Mouse (Mus musculus): ENCODE results near the gene Ttll1.

Ttll1 gene

DNA sequence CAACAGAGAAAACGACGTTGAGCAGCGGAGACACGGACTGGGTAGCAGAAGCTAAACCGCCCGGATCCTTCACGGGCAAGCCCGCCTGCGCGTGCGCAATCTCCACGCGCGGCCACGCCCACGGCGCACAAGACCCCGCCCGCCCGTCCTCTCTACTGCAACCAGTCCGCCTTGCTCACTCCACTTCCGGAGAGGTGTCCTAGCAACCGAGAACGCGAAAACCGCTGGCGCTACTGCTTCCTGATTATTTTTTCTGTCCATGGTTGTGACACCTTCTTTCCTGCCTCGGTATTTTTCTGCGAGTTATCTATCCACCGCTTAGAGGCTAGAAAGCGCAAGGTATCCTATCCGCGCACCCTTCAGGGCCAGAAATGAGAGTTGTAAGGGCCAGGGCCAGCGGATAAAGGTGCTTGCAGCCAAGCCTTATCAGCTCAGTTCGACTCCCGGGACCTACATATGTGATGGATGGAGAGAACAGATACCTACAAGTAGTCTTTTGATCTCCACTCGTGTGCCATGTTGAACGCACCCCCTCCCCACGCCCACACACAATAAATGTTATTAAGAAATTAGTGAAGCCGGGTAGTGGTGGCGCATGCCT is at the start of gene Ttll1:
Ttll1 (minus strand) TSS at position 89 of the 601 bp plus-strand sequence.
- DNase-seq (ENCODE audit: low spot score in 2 of 2) = peak; percentile 91 to 94

DNA sequence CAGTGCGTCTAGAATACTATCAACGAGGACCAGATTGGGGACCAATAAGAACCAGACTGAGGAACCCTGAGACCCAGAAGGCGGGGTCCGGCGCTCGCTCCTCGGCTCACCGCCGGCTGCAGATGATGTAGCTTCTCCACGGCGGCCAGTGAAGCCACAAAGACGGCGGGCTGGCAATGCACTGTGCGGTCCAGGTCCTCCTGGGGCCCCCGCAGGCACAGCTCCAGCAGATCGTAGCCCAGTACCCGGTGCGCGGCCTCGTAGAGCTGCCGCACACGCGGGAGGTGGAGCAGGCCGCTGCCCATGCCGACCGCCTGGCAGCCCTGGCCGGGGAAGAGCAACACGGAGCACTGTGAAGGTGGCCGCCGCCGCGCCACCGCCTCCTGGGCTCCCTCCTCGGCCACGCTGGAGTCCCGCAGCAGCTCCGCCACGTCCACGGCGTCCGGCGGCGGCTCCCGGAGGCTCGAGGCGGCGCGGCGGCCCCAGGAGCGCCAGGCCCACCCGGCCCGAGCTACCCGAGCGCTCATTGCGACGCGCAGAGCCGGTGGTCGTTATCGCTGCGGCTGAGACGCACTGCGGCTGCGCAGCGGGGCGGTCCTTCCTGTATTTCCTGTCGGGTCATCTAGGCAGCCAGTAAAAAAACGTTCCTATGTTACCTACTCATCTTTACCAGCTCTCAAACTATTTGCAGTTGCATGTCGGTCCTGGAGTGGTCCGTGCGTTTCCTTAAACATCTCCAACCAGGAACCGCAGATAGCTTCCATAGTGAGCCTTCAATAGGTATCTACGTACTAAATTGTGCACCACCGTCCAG is 44.7 kb upstream of the Ttll1 start:
- peak; percentile 85 to 89 for DNase-seq (ENCODE audit: low spot score in 2 of 2)

DNA sequence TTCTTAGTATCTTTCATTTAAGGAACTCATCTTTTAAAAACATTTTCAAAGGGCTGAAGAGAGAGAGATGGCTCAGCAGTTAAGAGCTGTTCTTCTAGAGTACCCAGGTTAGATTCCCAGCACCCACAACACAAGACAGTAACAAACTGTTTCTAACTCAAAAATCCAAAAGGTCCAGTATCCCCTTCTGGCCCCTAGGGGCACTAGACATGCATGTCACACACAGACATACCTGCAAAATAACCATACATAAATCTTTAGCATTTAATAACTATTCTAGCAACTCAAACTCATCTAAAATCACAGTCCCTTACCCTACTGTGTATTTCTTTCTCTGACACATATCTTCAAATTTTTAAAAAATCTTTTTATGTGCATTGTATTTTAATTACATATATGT is 43.1 kb upstream of the Ttll1 start:
- no peak for DNase-seq (ENCODE audit: low spot score in 2 of 2)

DNA sequence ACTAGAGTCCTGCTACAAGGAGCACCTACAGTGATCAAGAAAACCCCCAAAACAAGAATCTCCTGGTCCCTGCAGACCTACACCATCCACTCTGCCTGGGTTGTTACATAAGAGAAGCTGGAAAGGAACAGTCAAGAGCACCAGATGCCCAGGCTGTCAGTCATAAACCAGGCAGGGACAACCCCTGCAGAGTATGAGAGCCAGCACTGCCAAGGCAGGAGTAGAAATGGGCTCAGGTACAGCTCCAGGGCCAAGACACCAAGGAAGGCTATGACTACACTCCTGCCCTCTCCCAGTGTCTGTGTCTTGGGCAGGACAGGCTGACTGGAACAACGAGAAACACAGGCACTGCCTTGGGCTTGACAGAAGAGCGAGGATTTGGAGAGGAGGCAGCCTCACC is 39.4 kb upstream of the Ttll1 start:
- no peak for DNase-seq (ENCODE audit: low spot score in 2 of 2)

DNA sequence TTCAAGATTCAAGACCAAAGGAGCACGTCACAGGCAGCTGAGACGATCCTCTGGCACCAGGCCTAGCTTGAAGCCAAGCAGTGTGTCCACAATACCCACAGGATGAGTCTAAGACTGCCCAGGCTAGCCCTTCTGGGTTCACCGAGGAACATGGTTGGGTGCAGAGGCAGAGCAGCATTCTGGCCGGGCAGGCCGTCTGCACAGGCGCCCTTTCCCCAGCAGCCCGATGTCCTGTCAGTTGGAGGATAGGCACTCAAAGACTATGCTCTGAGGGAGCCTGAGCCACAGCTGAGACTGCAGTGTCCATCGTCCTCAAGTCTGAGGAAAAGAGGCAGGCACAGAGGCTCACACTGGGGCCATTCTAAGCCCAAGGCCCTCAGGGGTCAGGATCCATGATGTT is 36.5 kb upstream of the Ttll1 start:
- DNase-seq (ENCODE audit: low spot score in 2 of 2) = no peak

DNA sequence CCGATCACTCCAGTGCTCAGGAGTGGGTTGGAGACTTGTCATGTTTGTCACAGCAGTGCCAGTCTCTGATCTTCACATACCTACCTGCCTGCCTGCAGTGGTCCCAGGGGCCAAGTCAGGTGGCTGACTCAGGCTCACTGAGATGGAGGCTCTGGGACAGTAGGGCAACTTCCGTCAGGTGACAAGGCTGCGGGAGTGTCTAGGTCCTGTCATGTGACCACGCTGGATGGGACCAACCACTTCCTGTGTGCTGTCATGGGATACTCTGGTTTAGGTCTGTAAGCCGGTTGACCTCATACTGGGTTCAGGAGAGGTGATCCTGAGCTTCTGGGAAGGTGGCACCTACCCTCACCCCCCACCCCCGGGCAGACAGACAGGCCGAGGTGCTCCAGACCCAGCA is 35.3 kb upstream of the Ttll1 start:
- no peak for DNase-seq (ENCODE audit: low spot score in 2 of 2)

DNA sequence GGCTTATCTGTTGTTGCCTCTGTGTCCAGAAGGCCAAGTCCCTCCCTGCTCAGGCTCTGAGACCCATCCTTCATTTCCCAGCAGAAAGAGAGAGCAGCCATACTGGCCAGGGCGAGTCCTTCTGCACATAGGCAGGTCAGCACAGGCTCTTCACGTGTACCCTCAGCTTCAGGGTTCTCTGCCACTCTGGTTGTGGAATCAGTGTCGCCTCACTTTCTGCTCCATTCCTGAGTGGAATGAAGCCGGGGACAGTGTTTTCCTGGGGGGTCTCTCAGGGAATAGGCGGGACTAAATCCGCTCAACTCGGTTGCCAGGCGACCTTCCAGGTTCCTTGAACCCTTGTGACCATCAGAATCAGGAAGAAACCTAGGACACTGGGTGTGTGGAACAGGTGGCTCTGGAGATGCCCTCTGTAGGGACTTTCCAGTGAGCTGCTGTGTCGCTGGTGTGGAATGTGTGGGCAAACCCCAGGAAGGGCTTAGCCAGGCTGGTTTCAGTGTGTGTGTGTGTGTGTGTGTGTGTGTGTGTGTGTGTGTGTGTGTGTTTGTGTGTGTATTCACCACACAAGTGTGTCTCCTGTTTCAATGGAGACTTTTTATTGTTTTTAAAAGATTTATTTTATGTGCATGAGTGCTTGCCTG is 31.1 kb upstream of the Ttll1 start:
- no peak for DNase-seq (ENCODE audit: low spot score in 2 of 2)

DNA sequence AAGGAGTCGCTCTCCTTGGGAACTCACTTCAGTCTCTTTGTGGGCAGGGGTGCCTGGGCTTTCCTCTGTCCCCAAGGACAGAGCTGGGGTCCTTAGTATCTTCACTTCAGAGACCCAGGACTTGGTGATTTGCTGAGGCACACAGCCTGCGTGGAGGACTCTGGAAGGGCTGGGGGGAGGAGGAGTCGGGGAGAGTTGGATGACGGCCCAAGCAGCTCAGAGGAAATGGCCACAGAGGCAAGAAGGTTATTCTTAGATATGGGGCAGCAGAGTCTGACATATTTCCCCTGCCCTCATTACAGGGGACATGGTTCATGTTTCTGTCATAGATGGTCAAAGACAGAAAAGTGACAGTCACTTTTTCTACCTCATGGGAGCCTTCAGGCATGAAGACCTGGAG is 29.2 kb upstream of the Ttll1 start:
- DNase-seq (ENCODE audit: low spot score in 2 of 2) = no peak

DNA sequence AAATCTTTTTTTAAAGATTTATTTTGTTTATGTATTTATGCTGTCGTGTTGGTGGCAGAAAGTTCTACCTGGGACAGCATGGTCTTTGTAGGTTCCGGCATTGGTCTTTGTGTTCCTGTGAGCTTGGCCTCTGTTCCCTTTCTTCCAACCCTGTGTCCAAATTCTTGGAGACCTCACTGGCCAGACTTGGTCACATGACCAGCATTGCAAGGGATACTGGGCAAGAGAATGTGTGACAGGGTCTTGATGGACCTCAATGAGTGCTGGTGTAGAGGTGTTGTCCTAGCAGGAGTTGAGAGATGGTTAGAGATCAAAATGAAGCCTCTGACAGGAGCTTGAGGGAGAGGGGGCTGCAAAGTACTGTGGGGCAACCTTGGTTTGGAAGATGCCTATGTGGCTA is 28.2 kb upstream of the Ttll1 start:
- no peak for DNase-seq (ENCODE audit: low spot score in 2 of 2)

DNA sequence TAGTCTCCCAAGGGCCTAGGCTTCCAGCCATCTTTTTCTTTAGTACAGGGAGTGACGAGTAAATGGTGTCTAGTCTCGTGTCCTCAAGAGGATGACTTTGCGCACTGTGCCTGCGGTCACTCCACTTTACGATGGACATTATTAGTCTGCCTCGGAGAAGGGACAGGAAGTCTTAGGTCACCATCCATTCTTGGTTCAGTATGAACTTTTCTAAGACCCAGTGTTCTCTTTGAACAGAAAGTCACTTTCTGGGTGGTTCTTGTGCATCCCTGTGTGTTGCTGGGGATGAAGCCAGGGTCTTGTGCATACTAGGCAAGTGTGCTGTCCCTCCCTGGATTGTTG is 25.2 kb upstream of the Ttll1 start:
- no peak for DNase-seq (ENCODE audit: low spot score in 2 of 2)

DNA sequence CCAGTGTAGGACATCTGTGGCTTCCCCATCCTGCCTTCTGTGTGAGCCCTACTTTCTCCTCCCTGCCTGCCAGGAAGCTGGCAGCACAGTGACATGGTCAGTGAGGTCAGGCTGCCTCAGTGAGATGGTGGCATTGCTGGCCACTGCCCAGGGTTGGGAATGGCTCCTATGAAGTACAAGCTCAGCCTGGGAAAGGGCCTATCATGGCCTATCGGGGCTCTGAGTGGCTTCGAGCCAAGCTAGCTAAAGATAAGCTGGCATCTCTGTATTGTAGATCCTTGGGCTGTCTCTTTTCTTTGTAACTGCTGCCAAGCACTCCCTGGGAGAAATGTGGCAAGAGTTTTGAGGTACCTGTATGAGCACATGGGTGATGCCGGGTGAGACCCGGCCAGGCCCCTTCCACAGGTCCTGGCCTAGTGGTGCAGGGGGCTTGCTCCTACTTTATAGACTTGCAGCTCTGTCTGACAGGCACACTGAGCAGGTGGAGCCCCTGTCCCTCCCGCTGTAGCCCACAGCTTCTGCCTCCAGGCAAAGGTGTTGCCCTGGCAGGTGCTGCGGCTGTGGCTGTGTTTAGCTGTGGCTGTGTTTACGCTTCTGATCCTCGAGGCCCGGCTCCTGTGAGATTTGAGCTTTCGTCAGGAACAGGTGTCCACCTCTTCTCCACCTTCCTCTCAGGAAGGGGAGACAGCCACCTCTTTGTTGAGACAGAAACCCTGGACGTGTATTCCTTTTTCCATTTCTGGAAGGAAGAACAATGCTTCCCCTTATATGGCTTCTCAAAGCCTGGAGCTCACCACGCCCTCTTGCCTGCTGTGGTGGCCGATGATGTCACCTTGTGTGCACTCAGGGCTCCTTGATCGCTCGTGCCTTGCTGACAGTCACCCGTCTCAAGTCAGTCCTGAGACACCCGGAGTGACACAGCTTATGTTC is 24.5 kb upstream of the Ttll1 start:
- no peak for DNase-seq (ENCODE audit: low spot score in 2 of 2)

DNA sequence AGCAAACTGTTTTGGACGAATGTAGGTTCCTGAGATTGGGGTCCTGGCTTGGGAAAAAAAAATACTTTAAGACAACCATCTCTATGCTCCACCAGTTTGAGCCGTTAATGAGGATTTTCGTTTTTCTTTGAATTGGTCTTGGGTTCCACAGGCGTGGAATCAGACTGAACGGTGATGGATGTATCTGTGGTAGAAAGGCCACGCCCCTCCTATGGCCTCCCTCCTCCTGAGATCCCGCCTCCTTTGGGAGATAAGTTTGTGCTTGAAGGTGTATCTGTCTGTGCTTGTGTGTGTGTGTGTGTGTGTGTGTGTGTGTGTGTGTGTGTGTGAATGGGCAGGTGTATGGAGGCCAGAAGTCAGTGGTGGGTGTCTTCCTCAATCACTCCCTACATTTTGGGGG is 21.9 kb upstream of the Ttll1 start:
- DNase-seq (ENCODE audit: low spot score in 2 of 2) = no peak

DNA sequence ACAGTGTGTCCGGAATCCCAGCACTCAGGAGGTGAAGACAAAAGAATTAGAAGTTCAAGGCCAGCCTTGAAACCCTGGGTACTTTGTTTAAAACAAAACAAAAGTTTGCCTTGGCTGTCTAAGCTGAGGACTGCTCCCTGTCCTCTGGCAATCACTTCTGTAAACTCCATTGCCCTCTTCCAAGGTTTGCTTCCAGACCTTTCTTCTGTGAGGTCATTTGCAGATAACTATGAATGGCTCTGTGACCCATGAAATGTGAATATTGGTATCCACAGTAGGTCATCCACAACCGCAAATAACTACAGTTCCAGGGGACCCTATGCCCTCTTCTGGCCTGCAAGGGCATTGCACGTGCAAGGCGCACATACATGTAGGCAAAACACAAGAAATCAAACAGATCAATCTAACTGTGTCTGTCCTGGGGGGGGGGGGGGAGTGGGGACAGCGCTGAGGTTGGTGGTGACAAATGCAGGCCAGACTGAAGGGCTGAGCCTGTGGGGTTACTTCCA is 21.3 kb upstream of the Ttll1 start:
- no peak for DNase-seq (ENCODE audit: low spot score in 2 of 2)

DNA sequence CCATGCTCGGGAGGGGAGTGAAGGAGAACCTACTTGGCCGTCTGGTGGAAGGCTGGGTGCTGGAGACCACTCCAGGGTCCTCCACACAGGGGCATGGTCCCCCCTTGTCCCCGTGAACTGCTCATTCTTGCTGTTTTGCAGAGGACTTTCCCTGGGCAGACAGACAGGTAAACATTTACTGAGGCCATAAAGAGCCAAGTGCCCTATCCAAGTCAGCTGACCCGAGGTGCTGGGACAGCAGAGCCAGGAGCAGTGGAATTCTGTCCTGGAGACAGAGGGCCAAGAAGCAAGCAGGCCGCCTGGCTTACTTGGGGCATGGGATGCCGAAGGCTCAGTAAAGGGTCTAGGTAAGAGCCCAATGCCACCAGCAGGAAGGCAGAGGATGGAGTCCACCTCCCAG is 20.0 kb upstream of the Ttll1 start:
- no peak for DNase-seq (ENCODE audit: low spot score in 2 of 2)

DNA sequence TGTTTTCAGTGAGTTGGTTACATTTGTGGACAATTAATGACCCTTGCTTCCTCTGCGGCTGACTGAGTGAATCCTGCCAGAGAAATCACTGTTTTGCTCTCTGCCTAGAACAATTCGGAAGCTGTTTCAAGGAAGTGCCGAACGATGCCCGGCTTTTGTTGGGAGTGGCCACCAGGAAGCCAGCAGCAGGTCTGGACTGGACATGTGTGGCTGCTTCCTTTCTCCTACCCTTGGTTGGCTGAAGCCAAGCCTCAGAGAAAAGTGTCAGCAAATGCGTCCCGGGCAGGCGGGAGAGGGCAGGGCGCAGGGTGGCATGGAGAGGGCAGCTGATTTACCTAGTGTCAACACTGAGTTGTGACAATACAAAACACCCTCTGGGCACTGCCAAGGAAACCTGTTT is 19.5 kb upstream of the Ttll1 start:
- DNase-seq (ENCODE audit: low spot score in 2 of 2) = no peak

DNA sequence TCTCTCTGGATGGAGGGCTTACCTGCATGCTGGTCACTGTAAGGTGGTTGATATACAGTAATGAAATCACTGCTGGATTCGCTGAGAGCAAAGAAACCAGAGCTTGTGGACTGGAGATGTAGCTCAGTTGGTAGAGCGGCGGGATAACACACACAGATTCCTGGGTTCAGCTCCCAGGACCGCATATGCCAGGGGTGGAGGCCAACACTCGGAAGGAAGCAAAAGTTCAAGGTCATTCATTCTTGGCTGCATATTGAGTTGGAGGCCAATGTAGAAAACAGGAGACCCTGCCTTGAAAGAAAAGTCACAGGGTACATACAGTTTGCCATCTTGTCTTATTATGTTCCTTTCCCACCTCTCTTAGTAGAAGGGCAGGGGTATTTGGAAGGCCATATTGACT is 19.1 kb upstream of the Ttll1 start:
- DNase-seq (ENCODE audit: low spot score in 2 of 2) = no peak

DNA sequence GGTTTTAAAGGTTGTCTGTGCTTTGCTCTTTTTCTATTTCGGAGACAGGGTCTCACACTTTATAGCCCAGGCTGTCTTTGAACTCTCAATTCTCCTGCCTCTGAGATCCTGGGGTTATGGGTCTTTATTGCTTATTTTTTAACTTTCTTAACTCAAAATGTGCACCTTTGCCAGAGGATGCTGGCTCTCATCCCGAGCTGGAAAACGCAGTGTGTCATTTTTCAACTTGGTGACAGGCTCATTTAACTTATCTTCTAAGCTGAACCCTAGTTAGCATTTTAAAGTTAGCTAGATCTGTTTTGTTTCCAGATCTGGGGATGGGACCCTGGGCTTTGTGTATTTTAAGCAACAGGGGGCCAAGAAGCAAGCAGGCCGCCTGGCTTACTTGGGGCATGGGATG is 18.2 kb upstream of the Ttll1 start:
- no peak for DNase-seq (ENCODE audit: low spot score in 2 of 2)

DNA sequence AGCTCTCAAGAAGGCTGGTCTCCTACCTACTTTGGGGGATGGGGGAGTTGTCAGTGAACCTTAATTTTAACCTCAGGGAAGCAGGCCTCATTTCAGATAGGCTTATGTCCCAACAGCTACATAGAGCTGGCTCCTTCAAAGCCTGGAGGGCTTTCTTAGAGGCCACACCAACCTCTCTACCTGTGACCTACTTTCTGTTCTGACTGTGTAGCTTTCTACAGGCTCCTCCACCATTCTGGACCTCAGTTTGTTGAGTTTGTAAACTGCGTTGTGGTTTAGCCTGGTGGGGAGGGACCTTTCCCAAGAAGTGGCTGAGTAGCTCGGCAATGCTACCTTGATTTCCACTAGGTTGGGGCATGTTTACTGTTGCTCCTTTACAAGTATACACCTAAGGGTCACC is 17.1 kb upstream of the Ttll1 start:
- no peak for DNase-seq (ENCODE audit: low spot score in 2 of 2)

DNA sequence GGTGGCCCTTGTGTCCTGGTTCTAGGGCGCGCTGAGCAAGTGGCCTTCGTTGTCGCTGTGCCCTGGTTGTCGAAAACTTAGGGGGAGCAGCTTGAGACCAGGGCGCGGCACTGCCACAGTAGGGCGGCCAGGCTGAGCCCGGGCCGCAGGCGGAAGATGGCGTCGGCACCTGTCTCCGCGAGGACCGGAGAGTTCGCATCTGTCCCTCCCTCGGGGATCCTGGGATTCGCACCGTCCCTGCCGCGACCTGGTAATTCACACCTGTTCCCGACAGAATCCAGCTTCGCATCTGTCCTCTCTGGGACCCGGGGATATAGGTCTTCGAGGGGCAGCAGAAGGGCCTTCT is 16.4 kb upstream of the Ttll1 start:
- peak; percentile 6 to 26 for DNase-seq (ENCODE audit: low spot score in 2 of 2)

DNA sequence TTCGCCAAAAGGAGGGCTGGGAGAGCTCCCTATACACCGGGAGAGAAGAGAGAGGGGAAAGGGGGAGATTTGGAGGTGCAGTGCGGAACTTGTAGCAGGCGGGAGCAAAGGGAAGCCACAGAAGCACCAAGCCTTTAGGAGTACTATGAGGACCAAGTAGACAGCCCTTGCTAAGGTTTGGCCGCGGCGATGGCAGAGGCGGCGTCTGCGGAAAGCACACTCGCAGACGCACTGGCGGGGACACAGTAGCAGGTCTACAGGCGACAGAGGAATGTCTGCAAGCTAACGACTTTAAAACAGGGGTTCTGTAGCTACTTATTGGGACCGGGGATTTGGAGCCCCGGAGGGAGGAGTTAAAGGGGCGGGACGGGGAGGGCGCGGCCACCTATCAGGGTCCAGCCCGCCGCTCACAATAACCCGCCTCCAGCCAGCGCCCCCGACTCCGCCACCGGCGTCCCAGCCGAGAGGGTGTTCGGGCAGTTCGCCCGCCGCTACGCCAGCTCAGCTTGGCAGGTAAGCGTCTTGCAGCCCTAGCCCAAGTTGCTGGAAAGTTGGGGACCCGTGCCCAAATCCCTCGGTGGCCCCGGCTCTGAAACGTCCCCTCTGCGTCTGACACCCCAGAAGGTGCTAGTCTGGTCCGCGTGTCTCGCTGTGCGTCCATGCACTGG is 15.9 kb upstream of the Ttll1 start, which contains the start of gene Bik:
Bik (plus strand) TSS at position 439 of the 668 bp plus-strand sequence.
- DNase-seq (ENCODE audit: low spot score in 2 of 2) = peak; percentile 39 to 55

DNA sequence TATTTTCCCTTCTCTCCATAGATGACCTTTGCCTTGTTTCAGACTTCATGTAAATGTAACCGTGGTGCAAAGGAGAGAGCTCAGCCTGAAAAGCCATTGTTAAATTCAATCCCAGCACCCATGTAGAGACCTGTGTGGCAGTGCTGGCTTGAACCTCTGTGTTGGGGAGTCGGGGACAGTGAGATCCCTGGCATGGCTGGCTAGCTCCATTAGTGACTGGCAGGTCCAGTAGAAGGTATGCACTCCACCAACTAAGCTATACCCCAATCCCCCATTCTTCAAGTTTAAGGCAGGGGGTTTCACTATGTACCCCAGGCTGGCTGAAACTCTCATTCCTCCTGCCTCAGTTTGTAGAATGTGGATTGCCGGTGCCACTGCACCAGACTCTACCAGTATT is 13.6 kb upstream of the Ttll1 start:
- no peak for DNase-seq (ENCODE audit: low spot score in 2 of 2)
